Mouse (Mus musculus) cerebellum, postnatal 25 days (tissue): ENCODE results near the gene Smarcd2.
A peak's percentile ranks its signal among the peaks of the same experiment; 100 is the strongest.

Source experiments
- DNase-seq, 2 experiments: peaks; one replicate each; pipeline ENCODE4 v3.0.0; 2021; ENCODE audit warnings: mixed read lengths in 2 of 2

Smarcd2 gene

GRCm38 (mm10) chr11:106274971-106275411 is 2.2 kb upstream of the Smarcd2 start:
- peak in 1 of 2 experiments; percentile 25 for DNase-seq

- DNase-seq, result no peak
Observed at GRCm38 (mm10) chr11:106274374-106274773, 1.6 kb upstream of the Smarcd2 start.

DNA sequence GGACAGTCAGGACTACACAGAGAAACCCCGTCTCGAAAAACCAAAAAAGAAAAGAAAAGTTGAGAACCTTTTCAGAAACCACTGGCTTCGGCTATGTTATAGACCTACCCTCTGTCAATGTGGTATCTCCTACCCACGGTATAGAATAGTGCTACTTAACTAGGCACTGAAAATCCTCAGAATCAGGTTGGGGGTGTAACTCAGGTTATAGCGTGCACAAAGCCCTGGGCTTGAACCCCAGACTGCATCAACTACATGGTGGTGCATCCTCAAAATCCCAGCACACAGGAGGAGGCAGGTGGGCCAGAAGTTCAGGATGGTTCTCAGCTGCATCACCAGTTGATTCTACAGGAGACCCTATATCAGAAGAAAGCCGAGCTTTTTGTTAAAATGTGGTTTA is 1.0 kb upstream of the Smarcd2 start:
- no peak for DNase-seq

DNA sequence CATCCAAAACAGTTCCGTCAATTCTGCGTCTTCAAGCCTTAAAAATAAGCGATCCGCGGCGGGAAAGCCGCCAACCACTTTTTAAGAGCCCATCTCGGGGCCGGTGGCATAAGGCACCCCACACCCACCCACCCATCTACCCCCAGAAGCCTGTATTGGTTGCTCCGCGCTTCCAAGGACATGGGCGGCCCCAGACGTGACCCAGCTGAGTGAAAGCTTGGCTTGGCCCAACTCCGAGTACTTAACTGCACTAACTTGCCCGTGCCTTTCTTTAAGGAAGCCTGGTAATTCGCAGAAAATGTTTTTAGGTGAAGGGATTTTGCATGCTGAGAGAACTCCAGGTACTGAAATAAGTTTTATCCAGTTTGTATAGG is 526 bp upstream of the Smarcd2 start:
- no peak for DNase-seq

DNA sequence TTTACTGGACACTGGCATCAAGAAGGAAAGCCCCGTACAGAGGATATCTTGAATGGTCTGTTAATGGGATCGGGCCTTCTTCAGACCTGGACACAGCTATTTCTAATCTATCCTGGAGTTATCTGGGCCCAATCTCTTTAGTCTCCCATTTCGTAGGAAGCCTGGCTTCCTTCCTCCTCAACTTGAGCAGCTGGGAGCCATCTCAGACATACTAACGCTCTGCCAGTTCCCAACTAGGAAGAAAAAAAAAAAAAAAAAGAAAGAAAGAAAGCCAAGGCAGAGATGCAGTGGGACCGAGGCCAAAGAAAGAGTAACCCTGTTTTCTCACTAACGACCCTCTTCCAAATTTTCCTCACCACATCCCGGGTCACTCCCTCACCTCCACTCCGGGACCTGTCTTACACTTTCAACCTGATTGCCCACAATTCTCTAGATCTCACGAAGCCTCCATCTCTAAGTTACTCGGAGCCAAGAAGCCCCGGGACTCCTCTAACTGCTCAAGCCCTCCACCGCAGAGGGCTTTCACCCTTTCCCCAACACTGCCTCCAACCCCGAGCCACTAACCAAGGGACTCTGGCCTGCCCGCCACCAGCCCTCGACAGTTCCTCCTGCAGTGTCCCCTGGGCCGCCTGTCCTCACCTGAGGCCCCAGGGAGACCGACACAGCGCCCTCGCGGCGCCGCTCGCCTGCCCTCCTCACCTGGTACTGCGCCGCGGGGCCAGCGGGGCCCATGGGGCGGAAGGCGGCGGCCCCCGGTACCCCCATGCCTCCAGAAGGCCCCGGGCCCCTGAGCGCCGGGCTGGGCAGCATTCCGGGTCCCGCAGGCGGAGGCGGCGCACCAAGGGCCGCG is 753 bp downstream of the Smarcd2 start:
- no peak for DNase-seq

DNA sequence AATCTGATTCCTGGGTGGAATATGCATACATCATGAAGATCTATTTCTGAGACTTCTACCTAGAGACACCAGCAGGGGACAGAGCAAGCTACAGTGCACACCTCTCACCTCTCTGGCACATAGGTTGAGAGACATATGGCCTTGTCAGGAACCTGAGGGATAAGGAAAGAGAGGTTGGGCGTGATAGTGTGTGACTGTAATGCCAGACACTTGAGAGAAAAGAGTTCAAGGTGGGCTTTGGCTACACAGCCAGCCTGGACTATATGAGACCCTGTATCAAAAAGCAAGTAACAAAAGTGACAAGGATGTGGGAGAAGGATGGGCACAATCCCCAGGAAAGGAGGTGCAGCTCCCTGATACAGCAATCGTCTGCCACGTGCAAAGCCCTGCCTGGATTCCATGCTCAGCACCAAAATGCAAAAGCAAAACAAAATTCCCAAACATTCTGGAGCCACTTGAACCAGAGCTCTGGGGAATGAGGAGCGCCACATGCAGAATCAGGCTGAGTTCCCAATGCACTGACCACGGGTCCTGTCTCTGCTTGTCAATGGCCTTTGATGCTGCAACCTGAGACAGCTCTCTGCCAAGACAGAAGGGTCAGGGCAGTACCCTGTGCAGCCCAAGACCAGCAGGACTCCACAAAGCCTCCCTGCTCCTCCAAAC is 1.5 kb downstream of the Smarcd2 start:
- DNase-seq, result peak; percentile 62 to 71

- DNase-seq, result peak; percentile 69 to 73
Observed at GRCm38 (mm10) chr11:106269060-106269431, 3.7 kb downstream of the Smarcd2 start.

GRCm38 (mm10) chr11:106268326-106269059 is 4.3 kb downstream of the Smarcd2 start:
- DNase-seq, result peak; percentile 91 to 94

DNA sequence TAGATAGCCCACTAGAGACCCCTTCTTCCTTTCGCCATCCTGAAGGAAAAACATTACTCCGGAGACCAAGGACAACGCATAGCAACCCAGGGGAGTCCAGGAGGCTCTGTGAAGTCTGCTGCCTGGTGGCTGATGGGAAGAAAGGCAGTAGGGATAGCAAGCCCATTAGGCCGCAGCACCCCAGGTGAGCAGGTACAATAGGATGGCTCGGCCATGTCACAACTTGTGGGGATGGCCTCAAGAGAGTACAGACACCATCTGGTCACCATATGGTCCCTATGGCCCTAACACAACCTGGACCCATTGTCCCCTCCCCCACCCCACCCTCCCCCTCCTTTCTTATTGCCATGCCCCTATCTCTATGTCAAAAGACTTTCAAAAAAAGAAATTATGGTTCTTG is 4.9 kb downstream of the Smarcd2 start:
- peak; percentile 79 to 80 for DNase-seq

DNA sequence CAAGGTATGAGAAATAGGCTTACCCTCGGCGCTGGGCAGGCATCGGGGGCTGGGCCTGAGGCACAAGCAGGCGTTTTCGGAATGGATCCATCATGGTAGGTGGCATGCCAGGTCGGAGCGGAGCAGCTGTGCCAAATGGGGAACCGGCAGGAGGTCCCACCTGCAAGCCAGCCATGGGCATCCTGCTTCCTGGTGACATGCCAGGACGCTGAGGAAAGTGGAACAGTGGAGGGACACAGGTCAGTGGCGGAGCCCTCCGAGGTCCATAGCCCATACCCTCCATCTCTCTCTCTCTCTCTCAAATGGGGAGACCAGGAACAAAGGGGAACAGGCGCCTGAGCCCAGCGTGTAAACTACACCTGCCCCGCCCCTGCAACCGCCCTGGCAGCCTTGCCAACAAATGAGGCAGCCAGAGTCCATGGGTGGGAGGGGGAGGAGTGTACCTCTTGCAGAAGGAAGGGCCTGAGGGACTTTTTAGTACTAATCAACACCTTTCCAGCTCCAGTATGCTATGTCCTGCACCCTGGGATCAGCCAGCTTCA is 5.4 kb downstream of the Smarcd2 start:
- peak; percentile 97 for DNase-seq

DNA sequence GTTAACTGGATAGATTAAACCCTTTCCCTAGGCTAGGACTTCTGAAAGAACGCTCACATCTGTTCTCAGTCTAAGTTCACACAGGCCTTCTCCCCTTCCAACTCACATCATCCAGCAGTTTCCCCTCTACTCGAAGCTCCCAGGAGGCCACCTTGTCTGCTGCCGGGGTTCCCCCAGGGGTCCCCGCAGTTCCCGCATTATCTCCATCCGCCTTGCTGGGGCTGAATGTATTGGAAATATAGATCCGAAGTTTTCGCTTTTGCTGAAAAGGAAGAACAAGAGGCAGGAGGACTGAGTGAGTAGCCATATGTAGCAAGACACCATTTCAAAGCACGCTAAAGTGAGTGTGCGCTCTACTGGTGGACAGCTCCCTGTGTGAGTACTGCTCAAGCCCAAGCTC is 6.3 kb downstream of the Smarcd2 start:
- peak in 1 of 2 experiments; percentile 37 for DNase-seq

GRCm38 (mm10) chr11:106265570-106265969 is 7.2 kb downstream of the Smarcd2 start:
- peak; percentile 41 to 48 for DNase-seq

GRCm38 (mm10) chr11:106264988-106265387 is 7.8 kb downstream of the Smarcd2 start:
- DNase-seq, result peak; percentile 49 to 50

GRCm38 (mm10) chr11:106263963-106264362 is 8.8 kb downstream of the Smarcd2 start:
- peak; percentile 56 to 59 for DNase-seq

- DNase-seq, result peak in 1 of 2 experiments; percentile 15
Observed at GRCm38 (mm10) chr11:106260826-106261450, 11.8 kb downstream of the Smarcd2 start.

- peak; percentile 42 to 70 for DNase-seq
Observed at GRCm38 (mm10) chr11:106256775-106257174, 16.0 kb downstream of the Smarcd2 start.

GRCm38 (mm10) chr11:106255685-106256451 is 16.9 kb downstream of the Smarcd2 start, which contains the start of the genes Ftsj3 and Psmc5:
TSS of gene Ftsj3 (minus strand) at chr11:106256079.
TSS of gene Psmc5 (plus strand) at chr11:106256154.
- peak; percentile 98 to 99 for DNase-seq

- peak in 1 of 2 experiments; percentile 33 for DNase-seq
Observed at GRCm38 (mm10) chr11:106255174-106255573, 17.6 kb downstream of the Smarcd2 start.

DNA sequence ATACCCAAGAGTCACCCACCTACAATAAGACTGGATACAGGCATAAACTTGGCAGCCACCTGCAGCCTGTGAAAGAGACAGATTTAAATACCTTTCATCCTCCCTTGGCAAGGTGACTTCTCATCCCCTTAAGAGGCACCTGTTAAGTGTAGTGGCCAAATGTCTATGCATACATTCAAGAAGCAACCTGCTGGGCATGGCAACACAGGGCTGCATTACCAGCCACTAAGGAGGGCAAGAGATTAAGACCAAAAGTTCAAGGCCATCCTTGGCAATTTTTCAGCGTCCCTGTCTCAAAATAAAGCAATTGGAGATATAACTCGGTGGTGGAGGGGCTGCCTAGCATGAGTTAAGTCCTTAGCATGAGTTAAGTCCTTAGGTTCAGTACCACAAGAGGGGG is 18.0 kb downstream of the Smarcd2 start:
- peak in 1 of 2 experiments; percentile 8 for DNase-seq

- no peak for DNase-seq
Observed at GRCm38 (mm10) chr11:106249326-106249725, 23.4 kb downstream of the Smarcd2 start.

- peak in 1 of 2 experiments; percentile 31 for DNase-seq
Observed at GRCm38 (mm10) chr11:106246834-106247233, 25.9 kb downstream of the Smarcd2 start.
